Mouse (Mus musculus) forebrain, embryonic 14.5 days (tissue): ENCODE results near the gene Dnmt3b. TPM values are rescaled to one million over a fixed set of nuclear protein-coding genes. Genes with fewer than 3 reads are reported as not detected.

Source experiments
- ATAC-seq: fragments of 200-750 bp; cut with Nextera tagmentation; 2 replicates; pipeline ENCODE4 v1.8.0; 2017; ENCODE audit warnings: mild to moderate bottlenecking, moderate library complexity
- DNase-seq: peaks from one replicate; pipeline ENCODE4 v3.0.0-alpha.2; 2015; ENCODE audit warnings: low spot score
- H3K27ac ChIP-seq: fragments of 300-500 bp; sonication (generic); 2 replicates; pipeline ENCODE4 v1.5.1; 2014; ENCODE audit warnings: low read depth, mild to moderate bottlenecking, control low read depth, low read length, moderate library complexity
- H3K27me3 ChIP-seq: fragments of 300-500 bp; sonication (generic); replicated peaks from 2 replicates; pipeline ENCODE4 v1.6.1; 2014; ENCODE audit warnings: low read length, control low read depth, mixed read lengths; ENCODE audit not compliant: control insufficient read depth, insufficient read depth
- H3K36me3 ChIP-seq: fragments of 300-500 bp; sonication (generic); 2 replicates; pipeline ENCODE4 v1.6.1; 2014; ENCODE audit warnings: low read length, control low read depth; ENCODE audit not compliant: control insufficient read depth, insufficient read depth
- H3K4me1 ChIP-seq: fragments of 300-500 bp; sonication (generic); 2 replicates; pipeline ENCODE4 v1.6.1; 2014; ENCODE audit warnings: antibody characterized with exemption, low read length, control low read depth; ENCODE audit not compliant: control insufficient read depth, insufficient read depth
- H3K4me2 ChIP-seq: fragments of 300-500 bp; sonication (generic); 2 replicates; pipeline ENCODE4 v1.6.1; 2014; ENCODE audit warnings: mild to moderate bottlenecking, control low read depth, low read length
- H3K4me3 ChIP-seq: fragments of 300-500 bp; sonication (generic); 2 replicates; pipeline ENCODE4 v1.5.1; 2014; ENCODE audit warnings: low read depth, low read length, control low read depth
- H3K9ac ChIP-seq: fragments of 300-500 bp; sonication (generic); 2 replicates; pipeline ENCODE4 v1.6.1; 2014; ENCODE audit warnings: mild to moderate bottlenecking, low read length, control low read depth, moderate library complexity
- H3K9me3 ChIP-seq: fragments of 300-500 bp; sonication (generic); replicated peaks from 2 replicates; pipeline ENCODE4 v1.6.1; 2016; ENCODE audit warnings: low read length, control low read depth, mixed read lengths; ENCODE audit not compliant: control insufficient read depth
- WGBS: fragments of 180-500 bp; shearing (Covaris S2); extraction: QIAGEN DNeasy Blood & Tissue Kit; methylation state at CpG from one replicate; pipeline ENCODE4 v1.1.7; 2014; 5-methylcytosine and 5-hydroxymethylcytosine counted together
- polyA plus RNA-seq: library from polyadenylated mRNA; unstranded; fragments of >200 nt; fragmentation: Nextera tagmentation; extraction: Ambion mirVana; gene quantifications from 2 replicates; pipeline ENCODE4 v1.2.1, GENCODE M21; 2014

Gene Dnmt3b
- 3.2 and 3.5 TPM in 2 replicates for polyA plus RNA-seq

DNA sequence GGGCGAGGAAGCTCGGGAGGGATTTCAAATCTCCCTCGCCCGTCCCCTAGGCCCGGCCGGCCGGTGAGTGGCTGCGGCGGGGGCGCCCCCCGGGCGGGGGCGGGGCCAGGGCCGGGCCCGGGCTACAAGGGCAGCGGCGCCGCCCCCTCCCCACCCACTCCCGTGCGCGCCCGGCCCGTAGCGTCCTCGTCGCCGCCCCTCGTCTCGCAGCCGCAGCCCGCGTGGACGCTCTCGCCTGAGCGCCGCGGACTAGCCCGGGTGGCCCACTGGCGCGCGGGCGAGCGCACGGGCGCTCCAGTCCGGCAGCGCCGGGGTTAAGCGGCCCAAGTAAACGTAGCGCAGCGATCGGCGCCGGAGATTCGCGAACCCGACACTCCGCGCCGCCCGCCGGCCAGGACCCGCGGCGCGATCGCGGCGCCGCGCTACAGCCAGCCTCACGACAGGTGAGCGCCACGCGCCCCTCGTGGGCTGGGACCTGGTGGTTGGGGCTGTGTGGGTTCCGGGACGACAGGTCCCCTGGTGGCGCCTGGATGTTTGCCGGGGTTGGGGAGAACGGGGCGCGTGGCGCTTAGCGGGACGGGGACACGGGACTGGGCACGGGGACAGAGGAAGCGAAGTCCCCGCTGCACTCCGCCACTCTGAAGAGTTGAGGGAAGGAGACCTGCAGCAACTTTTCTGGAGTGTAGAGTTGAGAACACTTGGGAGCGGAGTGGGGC lies at the start of gene Dnmt3b:
Dnmt3b (plus strand) TSS at position 153 of the 716 bp plus-strand sequence.
- ATAC-seq: peak; percentile 90
- 0 out of 2 replicates have a peak within 1 kb of the TSS, but pooled peaks have one; percentile 14 for H3K27ac ChIP-seq
- no peaks in the 10 kb centered on the region for H3K27me3 ChIP-seq

DNA sequence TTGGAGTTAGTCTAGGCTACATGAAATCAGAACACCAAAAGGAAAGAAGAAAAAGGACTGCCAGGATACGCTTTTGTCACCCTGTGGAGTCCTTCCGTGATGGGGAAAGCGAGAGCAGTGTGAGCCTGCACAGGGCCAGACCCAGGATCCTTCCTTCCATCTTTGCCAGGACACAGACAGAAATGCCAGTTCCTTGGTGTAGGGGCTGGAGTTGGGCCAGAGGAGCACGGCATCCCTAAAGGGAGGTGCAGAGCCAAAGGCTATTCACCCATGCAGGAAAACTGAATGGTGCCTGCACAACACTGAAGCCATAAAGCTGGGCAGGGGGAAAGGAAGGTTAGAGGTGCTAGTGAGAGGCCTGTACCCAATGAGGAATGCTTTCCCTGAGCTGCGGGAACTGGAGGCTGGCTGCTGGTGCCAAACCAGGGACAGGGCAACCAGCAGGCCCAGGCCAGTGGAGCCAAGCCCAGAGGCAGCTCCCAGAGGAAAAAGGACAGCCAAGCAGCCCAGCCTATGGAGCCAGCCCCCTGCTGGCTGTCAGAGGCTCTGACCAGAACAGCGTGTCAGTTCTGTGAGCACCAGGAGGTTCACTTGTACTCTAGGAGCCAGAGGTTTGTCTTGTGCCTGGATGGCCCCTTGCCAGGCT lies 49.1 kb upstream of the Dnmt3b start:
- DNase-seq (peak; percentile 57), ATAC-seq (peak; percentile 77)
- WGBS: 52% methylated on average over 6 of the region's 6 CpGs

More for the DNA sequence above, at the start of gene Dnmt3b:
- WGBS: under 1% methylated on average over 57 of the region's 93 CpGs
- peak within 1 kb of the TSS; percentile 85 for H3K9ac ChIP-seq
- H3K4me2 ChIP-seq: peak within 1 kb of the TSS; percentile 96
- peak; percentile 79 for DNase-seq
- peaks cover 4% of the 10 kb centered on the region; the same call in 1 of the 2 replicates for H3K4me1 ChIP-seq
- peak within 1 kb of the TSS; percentile 76 for H3K4me3 ChIP-seq
- H3K9me3 ChIP-seq: no peaks in the 10 kb centered on the region
- H3K36me3 ChIP-seq: no peaks in the 10 kb centered on the region

GRCm38 (mm10) chr2:153600667-153601648 lies 48.3 kb upstream of the Dnmt3b start:
- Histone ChIP-seq H3K36me3 (no peaks in the 10 kb centered on the region), H3K4me3 (no peak overlapping the region), H3K9ac (no peak overlapping the region), H3K4me2 (no peak overlapping the region), H3K27ac (peak overlapping the region; percentile 17; the same call in 1 of the 2 replicates), H3K9me3 (no peaks in the 10 kb centered on the region), H3K27me3 (no peaks in the 10 kb centered on the region), H3K4me1 (peaks cover 7% of the 10 kb centered on the region)
- DNase-seq (peak; percentile 58), ATAC-seq (peak; percentile 50; the same call in 1 of the 2 replicates)
- 40% methylated on average over 16 of the region's 16 CpGs for WGBS

More for the DNA sequence above, 49.1 kb upstream of the Dnmt3b start:
- H3K27ac ChIP-seq: peak overlapping the region; percentile 17; the same call in 1 of the 2 replicates
- no peak overlapping the region for H3K4me3 ChIP-seq
- H3K9me3 ChIP-seq: no peaks in the 10 kb centered on the region
- no peak overlapping the region for H3K4me2 ChIP-seq
- H3K4me1 ChIP-seq: peaks cover 7% of the 10 kb centered on the region
- no peaks in the 10 kb centered on the region for H3K27me3 ChIP-seq
- H3K9ac ChIP-seq: no peak overlapping the region
- H3K36me3 ChIP-seq: no peaks in the 10 kb centered on the region

- Histone ChIP-seq H3K4me1 (peaks cover 10% of the 10 kb centered on the region), H3K27me3 (no peaks in the 10 kb centered on the region), H3K9me3 (no peaks in the 10 kb centered on the region), H3K4me2 (no peak overlapping the region), H3K27ac (no peak overlapping the region), H3K4me3 (no peak overlapping the region), H3K9ac (no peak overlapping the region), H3K36me3 (no peaks in the 10 kb centered on the region)
- WGBS: 45% methylated on average over 4 of the region's 4 CpGs
- DNase-seq (no peak), ATAC-seq (no peak)
Measured at GRCm38 (mm10) chr2:153603724-153604123, 45.5 kb upstream of the Dnmt3b start.

- peaks cover 16% of the 10 kb centered on the region for H3K4me1 ChIP-seq
- H3K27ac ChIP-seq: no peak overlapping the region
- DNase-seq (no peak), ATAC-seq (no peak)
- no peaks in the 10 kb centered on the region for H3K36me3 ChIP-seq
- 86% methylated on average over 3 of the region's 3 CpGs for WGBS
- no peaks in the 10 kb centered on the region for H3K27me3 ChIP-seq
- no peak overlapping the region for H3K4me2 ChIP-seq
- H3K4me3 ChIP-seq: no peak overlapping the region
- H3K9ac ChIP-seq: no peak overlapping the region
- no peaks in the 10 kb centered on the region for H3K9me3 ChIP-seq
Measured at GRCm38 (mm10) chr2:153606421-153606820, 42.8 kb upstream of the Dnmt3b start.

- H3K4me2 ChIP-seq: no peak overlapping the region
- no peaks in the 10 kb centered on the region for H3K27me3 ChIP-seq
- peaks cover 16% of the 10 kb centered on the region for H3K4me1 ChIP-seq
- no peak for ATAC-seq
- whole genome bisulfite sequencing: 79% methylated on average over 13 of the region's 13 CpGs
- H3K9me3 ChIP-seq: no peaks in the 10 kb centered on the region
- H3K9ac ChIP-seq: no peak overlapping the region
- no peaks in the 10 kb centered on the region for H3K36me3 ChIP-seq
- no peak overlapping the region for H3K4me3 ChIP-seq
- H3K27ac ChIP-seq: no peak overlapping the region
- peak; percentile 67 for DNase-seq
Measured at GRCm38 (mm10) chr2:153607870-153608515, 41.3 kb upstream of the Dnmt3b start.

GRCm38 (mm10) chr2:153609058-153609457 lies 40.2 kb upstream of the Dnmt3b start:
- no peaks in the 10 kb centered on the region for H3K27me3 ChIP-seq

GRCm38 (mm10) chr2:153609548-153609947 lies 39.7 kb upstream of the Dnmt3b start:
- DNase-seq: peak; percentile 91
- no peaks in the 10 kb centered on the region for H3K27me3 ChIP-seq
- no peak overlapping the region for H3K4me3 ChIP-seq
- H3K36me3 ChIP-seq: no peaks in the 10 kb centered on the region
- H3K4me1 ChIP-seq: peaks cover 16% of the 10 kb centered on the region
- peak overlapping the region; percentile 87; the same call in 1 of the 2 replicates for H3K27ac ChIP-seq
- peak; percentile 77 for ATAC-seq
- H3K4me2 ChIP-seq: no peak overlapping the region
- H3K9me3 ChIP-seq: no peaks in the 10 kb centered on the region
- WGBS: 4% methylated on average over 9 of the region's 9 CpGs
- no peak overlapping the region for H3K9ac ChIP-seq

More at GRCm38 (mm10) chr2:153609058-153609457, 40.2 kb upstream of the Dnmt3b start:
- 56% methylated on average over 8 of the region's 8 CpGs for WGBS
- Histone ChIP-seq H3K4me2 (no peak overlapping the region), H3K27ac (0 out of 2 replicates have a peak overlapping the region, but pooled peaks have one; percentile 87), H3K9ac (no peak overlapping the region), H3K36me3 (no peaks in the 10 kb centered on the region), H3K4me3 (no peak overlapping the region), H3K4me1 (peaks cover 16% of the 10 kb centered on the region), H3K9me3 (no peaks in the 10 kb centered on the region)
- no peak for ATAC-seq
- DNase-seq: peak; percentile 15
